Mouse (Mus musculus): ENCODE measurements around the gene Tcam1. TPM values are rescaled to one million over a fixed set of nuclear protein-coding genes. Genes with fewer than 3 reads are reported as not detected.

The Tcam1 gene
- polyA plus RNA-seq, 1 experiment from 2014 or later = 0.10 TPM

DNA sequence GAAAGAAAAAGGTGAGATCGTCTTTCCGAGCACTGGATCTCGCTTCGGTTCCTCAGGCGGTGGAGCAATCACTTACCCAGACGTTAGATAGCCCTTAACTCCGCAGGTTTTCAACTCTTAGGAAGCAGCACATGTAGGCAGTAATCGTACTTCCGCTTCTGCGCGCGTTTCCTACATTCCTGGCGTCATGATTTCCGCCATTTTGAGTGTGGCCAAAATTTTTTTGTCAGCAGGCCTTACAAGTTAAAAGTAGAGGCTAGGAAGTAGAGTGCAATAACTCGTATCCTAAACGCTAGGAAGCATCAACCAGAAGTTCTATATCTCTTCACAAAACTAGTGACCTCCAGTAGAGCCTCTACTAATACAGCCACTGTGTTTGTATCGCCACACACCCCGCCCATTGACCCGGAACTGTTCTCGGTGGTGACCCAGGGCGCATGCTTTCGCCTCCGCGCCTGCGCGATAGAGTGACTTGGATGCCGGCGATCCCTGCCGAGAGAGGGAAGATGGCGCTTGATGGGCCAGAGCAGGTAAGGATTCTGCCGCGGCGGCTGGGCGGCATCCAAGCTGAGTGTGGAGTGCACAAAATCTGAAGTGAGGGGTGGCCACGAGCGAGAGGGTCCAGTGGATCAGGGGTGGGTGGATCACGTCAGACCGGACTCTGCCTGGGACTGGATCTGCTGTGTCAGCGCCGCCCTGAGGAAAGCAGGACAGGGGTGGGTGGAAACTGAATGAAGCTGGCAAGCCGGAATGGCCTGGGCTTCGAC, 20.6 kb upstream of the Tcam1 start, which contains the start of the genes Ftsj3 and Psmc5:
Ftsj3 (minus strand) TSS at position 395 of the 767 bp plus-strand sequence.
Psmc5 (plus strand) TSS at position 470 of the 767 bp plus-strand sequence.
- Histone ChIP-seq H3K4me2 (replicated peaks; ENCODE audit: low read depth) (peak within 1 kb of the TSS; percentile 76), H3K36me3 (ENCODE audit: control insufficient read depth, insufficient read depth, low read length) (no peaks in the 10 kb centered on the region; the same call in 1 of the 2 replicates), H3K27ac (replicated peaks) (peak within 1 kb of the TSS; percentile 79), H3K27me3 (ENCODE audit: control insufficient read depth, insufficient read depth, low read length) (no peaks in the 10 kb centered on the region), H3K9me3 (ENCODE audit: control insufficient read depth, low read length) (no peaks in the 10 kb centered on the region), H3K4me1 (replicated peaks; ENCODE audit: control insufficient read depth, insufficient read depth) (0 out of 2 replicates have a peak, but pooled peaks cover 2% of the 10 kb centered on the region), H3K4me3 (ENCODE audit: low read depth, low read length) (peak within 1 kb of the TSS; percentile 69), H3K9ac (ENCODE audit: low read length) (peak within 1 kb of the TSS; percentile 70)
- under 1% methylated on average over 42 of the region's 42 CpGs for WGBS
- TF ChIP-seq EP300 (optimal IDR thresholded peaks at IDR 0.05) = no peak
- TF ChIP-seq CTCF (IDR thresholded peaks at IDR 0.05; ENCODE audit: low read depth) = peak; percentile 60
- DNase-seq (ENCODE audit: low spot score) = peak; percentile 96
- peak; percentile 96 for ATAC-seq (ENCODE audit: low FRiP score, low TSS enrichment)

DNA sequence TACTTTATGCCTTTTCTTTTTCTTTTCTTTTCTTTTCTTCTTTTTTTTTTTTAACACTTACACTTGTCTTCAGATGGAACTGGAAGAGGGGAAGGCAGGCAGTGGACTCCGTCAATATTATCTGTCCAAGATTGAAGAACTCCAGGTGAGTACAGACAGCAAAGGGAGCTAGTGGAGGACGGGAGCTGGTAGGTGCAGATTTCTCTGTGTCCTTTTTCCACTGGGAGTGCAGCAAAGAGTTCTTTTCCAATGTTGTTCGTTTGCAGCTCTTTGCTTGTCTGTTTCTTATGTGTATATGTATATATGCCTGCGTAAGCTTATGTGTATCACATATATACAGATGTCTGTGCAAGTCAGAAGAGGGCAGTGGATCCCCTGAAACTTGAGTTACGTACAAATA, 19.7 kb upstream of the Tcam1 start:
- TF ChIP-seq EP300 (optimal IDR thresholded peaks at IDR 0.05) (no peak), CTCF (IDR thresholded peaks at IDR 0.05; ENCODE audit: low read depth) (no peak)
- DNase-seq (ENCODE audit: low spot score) = no peak
- peak overlapping the region; percentile 70 for H3K9ac ChIP-seq (ENCODE audit: low read length)
- 0 out of 2 replicates have a peak, but pooled peaks cover 2% of the 10 kb centered on the region for H3K4me1 ChIP-seq (replicated peaks; ENCODE audit: control insufficient read depth, insufficient read depth)
- peak overlapping the region; percentile 69 for H3K4me3 ChIP-seq (ENCODE audit: low read depth, low read length)
- peak overlapping the region; percentile 79; the same call in 1 of the 2 replicates for H3K27ac ChIP-seq (replicated peaks)
- H3K9me3 ChIP-seq (ENCODE audit: control insufficient read depth, low read length) = no peaks in the 10 kb centered on the region
- no peak for ATAC-seq (ENCODE audit: low FRiP score, low TSS enrichment)
- no peaks in the 10 kb centered on the region for H3K27me3 ChIP-seq (ENCODE audit: control insufficient read depth, insufficient read depth, low read length)
- WGBS = 49% methylated on average over 5 of the region's 5 CpGs
- H3K4me2 ChIP-seq (replicated peaks; ENCODE audit: low read depth) = peak overlapping the region; percentile 76
- H3K36me3 ChIP-seq (ENCODE audit: control insufficient read depth, insufficient read depth, low read length) = peaks cover 1% of the 10 kb centered on the region; the same call in 1 of the 2 replicates

DNA sequence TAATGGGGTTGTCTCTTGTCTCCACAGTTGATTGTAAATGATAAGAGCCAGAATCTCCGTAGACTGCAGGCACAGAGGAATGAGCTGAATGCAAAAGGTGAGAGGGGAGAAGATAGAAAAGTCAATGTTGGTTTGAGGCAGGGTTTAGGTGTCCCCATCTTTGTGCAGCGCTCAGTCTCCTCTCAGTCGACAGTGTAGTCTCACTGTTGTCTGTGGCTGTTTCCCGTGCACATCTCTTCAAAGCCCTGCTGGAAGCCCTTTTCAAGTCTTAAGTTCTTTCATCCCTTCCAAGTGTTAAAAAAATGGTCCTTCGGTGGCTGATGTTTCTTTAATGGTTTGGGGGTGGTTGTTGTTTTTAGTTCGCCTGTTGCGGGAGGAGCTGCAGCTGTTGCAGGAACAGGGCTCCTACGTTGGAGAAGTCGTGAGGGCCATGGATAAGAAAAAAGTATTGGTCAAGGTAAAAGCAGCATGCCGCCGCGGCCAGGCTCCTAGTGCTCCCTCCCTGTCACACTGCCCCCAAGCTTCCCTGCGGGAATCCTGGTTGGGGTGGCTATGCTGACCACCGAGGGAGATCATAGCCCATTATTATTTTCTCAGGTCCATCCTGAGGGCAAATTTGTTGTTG, 15.5 kb upstream of the Tcam1 start:
- H3K4me2 ChIP-seq (replicated peaks; ENCODE audit: low read depth) = no peak overlapping the region
- 74% methylated on average over 14 of the region's 14 CpGs for WGBS
- DNase-seq (ENCODE audit: low spot score) = no peak
- H3K4me3 ChIP-seq (ENCODE audit: low read depth, low read length) = no peak overlapping the region
- H3K9me3 ChIP-seq (ENCODE audit: control insufficient read depth, low read length) = no peaks in the 10 kb centered on the region
- 0 out of 2 replicates have a peak, but pooled peaks cover 2% of the 10 kb centered on the region for H3K4me1 ChIP-seq (replicated peaks; ENCODE audit: control insufficient read depth, insufficient read depth)
- TF ChIP-seq EP300 (optimal IDR thresholded peaks at IDR 0.05) = no peak
- TF ChIP-seq CTCF (IDR thresholded peaks at IDR 0.05; ENCODE audit: low read depth) = no peak
- H3K9ac ChIP-seq (ENCODE audit: low read length) = no peak overlapping the region
- H3K36me3 ChIP-seq (ENCODE audit: control insufficient read depth, insufficient read depth, low read length) = peaks cover 34% of the 10 kb centered on the region
- ATAC-seq (ENCODE audit: low FRiP score, low TSS enrichment) = no peak
- H3K27ac ChIP-seq (replicated peaks) = no peak overlapping the region
- no peaks in the 10 kb centered on the region for H3K27me3 ChIP-seq (ENCODE audit: control insufficient read depth, insufficient read depth, low read length)

DNA sequence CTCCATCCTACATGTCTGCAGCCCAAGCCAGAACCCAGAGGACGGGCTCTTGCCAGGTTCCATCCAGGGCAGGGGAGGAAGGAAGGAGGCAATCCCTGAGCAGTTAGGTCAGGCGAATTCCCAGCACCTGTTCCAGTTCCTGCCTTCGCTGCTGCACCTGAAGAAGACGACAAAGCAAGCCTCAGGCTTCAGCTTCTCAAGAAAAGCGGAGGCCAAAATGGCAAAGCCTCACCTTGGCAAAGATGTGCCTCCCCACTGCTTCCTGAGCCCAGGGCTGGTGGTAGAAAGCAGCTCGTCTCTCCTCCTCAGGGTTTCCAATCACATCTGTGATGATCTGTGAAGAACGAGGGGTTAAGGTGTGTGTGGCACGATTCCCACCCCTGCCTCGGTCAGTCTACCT, 12.5 kb upstream of the Tcam1 start:
- no peaks in the 10 kb centered on the region for H3K27me3 ChIP-seq (ENCODE audit: control insufficient read depth, insufficient read depth, low read length)
- H3K36me3 ChIP-seq (ENCODE audit: control insufficient read depth, insufficient read depth, low read length) = peaks cover 43% of the 10 kb centered on the region
- TF ChIP-seq EP300 (optimal IDR thresholded peaks at IDR 0.05) (no peak), CTCF (IDR thresholded peaks at IDR 0.05; ENCODE audit: low read depth) (no peak)
- H3K4me1 ChIP-seq (replicated peaks; ENCODE audit: control insufficient read depth, insufficient read depth) = peaks cover 9% of the 10 kb centered on the region
- H3K9me3 ChIP-seq (ENCODE audit: control insufficient read depth, low read length) = no peaks in the 10 kb centered on the region
- H3K4me3 ChIP-seq (ENCODE audit: low read depth, low read length) = no peak overlapping the region
- WGBS = 85% methylated on average over 9 of the region's 9 CpGs
- ATAC-seq (ENCODE audit: low FRiP score, low TSS enrichment) = no peak
- H3K9ac ChIP-seq (ENCODE audit: low read length) = no peak overlapping the region
- no peak overlapping the region for H3K4me2 ChIP-seq (replicated peaks; ENCODE audit: low read depth)
- no peak overlapping the region for H3K27ac ChIP-seq (replicated peaks)
- no peak for DNase-seq (ENCODE audit: low spot score)

DNA sequence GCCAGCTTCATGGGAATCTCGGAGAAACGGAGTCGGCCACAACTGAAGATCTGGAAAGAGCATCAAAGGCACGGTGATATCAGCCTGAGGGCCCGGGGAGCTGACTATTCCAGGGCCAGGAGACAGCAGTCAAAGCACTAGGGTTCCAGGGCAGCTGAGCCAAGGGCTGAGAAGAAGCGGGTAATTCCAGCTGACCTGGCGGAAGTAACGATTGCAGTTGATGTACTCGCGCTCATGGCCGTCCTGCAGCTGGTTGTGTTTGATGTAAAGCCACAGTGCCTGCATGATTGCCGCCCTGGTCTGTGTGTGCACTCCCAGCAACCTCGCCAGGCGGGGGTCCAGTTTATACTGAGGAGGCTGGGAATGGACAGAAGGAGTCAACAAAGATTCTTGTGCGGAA, 11.5 kb upstream of the Tcam1 start:
- Histone ChIP-seq H3K9ac (ENCODE audit: low read length) (no peak overlapping the region), H3K27ac (replicated peaks) (no peak overlapping the region), H3K4me1 (replicated peaks; ENCODE audit: control insufficient read depth, insufficient read depth) (peaks cover 11% of the 10 kb centered on the region), H3K9me3 (ENCODE audit: control insufficient read depth, low read length) (no peaks in the 10 kb centered on the region), H3K4me2 (replicated peaks; ENCODE audit: low read depth) (no peak overlapping the region), H3K4me3 (ENCODE audit: low read depth, low read length) (no peak overlapping the region), H3K36me3 (ENCODE audit: control insufficient read depth, insufficient read depth, low read length) (peaks cover 43% of the 10 kb centered on the region), H3K27me3 (ENCODE audit: control insufficient read depth, insufficient read depth, low read length) (no peaks in the 10 kb centered on the region)
- TF ChIP-seq EP300 (optimal IDR thresholded peaks at IDR 0.05) = no peak
- no peak for TF ChIP-seq CTCF (IDR thresholded peaks at IDR 0.05; ENCODE audit: low read depth)
- no peak for ATAC-seq (ENCODE audit: low FRiP score, low TSS enrichment)
- no peak for DNase-seq (ENCODE audit: low spot score)
- WGBS = 82% methylated on average over 15 of the region's 15 CpGs
